Mouse (Mus musculus): ENCODE results near the gene Slc5a2. TPM values are rescaled to one million over a fixed set of nuclear protein-coding genes. Genes with fewer than 3 reads are reported as not detected.

Gene Slc5a2
- polyA plus RNA-seq, 1 experiment from 2014 or later, result not detected

DNA sequence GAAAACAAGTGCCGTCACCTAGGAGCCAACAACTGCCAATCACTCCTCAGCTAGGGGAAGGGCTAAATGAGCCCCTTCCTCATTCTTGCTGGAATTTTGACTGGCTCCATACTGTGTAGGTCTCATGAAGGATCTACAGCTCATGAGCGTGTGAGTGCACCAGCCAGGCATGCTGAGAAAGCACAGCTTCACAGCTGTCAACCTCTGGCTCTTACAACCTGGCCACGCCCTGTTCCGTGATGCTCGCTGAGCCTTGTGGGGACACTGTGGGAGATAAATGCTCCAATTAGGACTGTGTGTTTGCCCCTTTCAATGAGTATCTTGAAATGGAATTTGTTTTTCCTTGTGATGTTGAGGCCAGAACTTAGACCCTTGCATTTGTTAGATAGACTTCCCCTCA lies 15.5 kb upstream of the Slc5a2 start:
- no peak for DNase-seq (ENCODE audit: low spot score)

DNA sequence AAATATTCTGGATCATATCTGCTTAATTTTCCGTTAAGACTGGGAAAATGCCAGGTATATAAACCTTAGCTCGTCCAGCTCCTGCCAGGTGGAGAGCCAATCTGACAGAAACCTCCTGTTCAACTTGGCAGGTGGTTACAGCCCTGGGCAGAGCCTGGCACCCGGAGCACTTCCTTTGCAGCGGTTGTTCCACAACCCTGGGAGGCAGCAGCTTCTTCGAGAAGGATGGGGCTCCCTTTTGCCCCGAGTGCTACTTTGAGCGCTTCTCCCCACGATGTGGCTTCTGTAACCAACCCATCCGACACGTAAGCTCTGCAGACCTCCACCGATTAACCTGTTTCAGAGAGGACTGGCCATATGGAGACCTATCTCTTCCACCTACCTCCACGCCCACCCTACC lies 13.5 kb upstream of the Slc5a2 start:
- DNase-seq (ENCODE audit: low spot score), result peak; percentile 30

DNA sequence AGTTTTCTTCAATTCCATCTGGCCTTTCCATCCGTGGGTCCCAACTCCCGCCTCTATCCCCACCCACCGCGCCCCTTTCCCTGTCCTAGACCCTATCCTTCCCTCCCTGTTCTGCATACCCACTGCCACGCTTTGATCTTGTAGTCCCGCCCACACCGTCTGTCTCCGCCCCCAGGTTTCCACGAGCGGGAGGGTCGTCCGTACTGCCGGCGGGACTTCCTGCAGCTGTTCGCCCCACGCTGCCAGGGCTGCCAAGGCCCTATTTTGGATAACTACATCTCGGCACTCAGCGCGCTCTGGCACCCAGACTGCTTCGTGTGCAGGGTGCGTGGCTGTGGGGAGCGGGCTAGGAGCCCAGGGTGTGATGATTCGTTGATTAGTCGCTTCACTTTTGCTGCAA lies 12.8 kb upstream of the Slc5a2 start:
- DNase-seq (ENCODE audit: low spot score), result peak; percentile 90

DNA sequence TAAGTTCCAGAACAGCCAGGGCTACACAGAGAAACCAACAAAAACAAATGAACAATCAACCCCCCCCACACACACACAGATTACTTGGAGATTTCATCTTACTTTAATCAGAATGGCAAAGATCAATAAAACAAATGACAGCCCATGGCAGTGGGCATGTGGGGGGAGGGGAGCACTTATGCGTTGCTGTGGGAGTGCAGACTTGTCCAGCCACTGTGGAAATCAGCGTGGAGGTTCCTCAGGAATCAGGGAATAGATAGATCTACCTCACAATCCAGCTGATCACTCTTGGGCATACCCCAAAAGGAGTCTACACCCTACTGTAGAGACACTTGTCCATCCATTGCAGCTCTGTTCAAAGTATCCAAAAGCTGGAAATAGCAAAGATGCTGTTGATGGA lies 10.5 kb upstream of the Slc5a2 start:
- DNase-seq (ENCODE audit: low spot score), result no peak

DNA sequence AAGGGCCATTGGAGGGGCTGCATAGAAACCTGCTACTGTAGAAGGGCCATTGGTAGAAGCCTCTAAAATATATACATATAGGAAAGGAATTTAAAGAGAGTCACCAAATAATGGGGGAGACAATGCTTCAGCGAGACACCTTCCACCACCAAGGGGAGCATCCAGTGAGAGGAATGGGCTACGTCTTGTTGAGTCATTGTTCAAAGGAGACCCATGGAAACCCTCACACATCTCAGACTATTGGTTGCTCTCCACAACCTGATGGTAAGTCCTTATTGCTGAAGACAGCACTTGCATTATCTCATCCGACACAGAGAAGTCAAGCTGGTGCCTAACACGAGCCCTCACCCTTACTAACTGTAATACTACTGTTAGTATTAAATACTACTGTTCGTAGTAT lies 9.7 kb upstream of the Slc5a2 start:
- no peak for DNase-seq (ENCODE audit: low spot score)

DNA sequence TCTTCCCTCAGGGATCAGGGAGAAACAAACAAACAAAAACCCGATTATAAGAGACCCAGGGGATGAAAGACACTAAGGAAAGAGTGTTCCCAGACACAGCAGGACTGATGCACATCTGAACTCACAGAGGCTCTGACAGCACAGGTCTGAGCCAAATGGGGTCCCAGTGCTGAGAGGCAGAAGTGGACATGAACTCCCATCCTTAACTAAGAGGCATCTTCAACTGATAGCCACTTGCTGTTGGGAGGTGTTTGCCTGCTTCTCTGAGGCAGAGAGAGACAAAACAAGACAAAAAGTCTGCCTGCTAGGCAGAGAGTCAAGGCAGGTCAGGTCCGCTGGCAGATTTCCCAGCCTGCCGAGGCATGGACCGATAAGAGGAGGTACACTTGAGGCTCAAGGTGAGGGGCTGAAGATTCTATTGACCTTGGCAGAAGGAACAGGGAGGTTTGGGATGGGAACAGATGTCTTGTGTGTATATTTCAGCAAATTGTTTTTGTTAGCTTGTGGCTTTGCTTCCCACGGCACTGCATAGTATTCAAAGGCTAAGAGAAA lies 8.6 kb upstream of the Slc5a2 start:
- DNase-seq (ENCODE audit: low spot score), result no peak

DNA sequence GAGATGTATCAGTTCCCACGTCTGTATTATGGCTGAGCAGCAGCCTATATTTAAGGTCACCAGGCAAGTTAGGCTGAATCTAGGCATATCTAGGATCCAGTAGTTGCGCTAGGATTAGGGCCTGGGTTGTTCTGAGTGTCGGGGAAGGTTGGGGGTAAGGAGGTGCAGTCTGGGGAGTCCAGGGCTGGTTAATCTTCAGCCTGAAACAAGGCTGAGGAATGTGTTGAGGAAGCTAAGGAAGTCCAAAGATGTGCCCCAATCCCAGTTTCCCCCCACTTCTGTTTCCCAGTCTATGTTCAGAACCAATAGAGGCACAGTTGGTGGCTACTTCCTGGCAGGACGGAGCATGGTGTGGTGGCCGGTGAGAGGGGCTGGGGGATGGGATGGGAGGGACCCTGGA lies 599 bp downstream of the Slc5a2 start:
- no peak for DNase-seq (ENCODE audit: low spot score)

DNA sequence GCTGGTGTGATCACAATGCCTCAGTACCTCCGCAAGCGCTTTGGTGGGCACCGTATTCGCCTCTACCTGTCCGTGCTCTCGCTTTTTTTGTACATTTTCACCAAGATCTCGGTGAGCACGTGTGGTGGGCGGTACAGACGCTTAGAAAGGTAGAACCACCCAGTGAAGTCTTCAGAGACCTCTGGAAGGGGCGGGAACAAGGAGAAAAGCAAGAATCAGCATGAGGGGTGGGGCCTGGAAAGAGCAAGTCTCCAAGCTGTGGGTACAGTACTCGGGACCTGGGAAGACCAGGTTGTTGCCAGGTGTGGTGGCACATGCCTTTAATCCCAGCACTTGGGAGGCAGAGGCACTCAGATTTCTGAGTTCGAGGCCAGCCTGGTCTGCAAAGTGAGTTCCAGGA lies 1.9 kb downstream of the Slc5a2 start:
- no peak for DNase-seq (ENCODE audit: low spot score)

DNA sequence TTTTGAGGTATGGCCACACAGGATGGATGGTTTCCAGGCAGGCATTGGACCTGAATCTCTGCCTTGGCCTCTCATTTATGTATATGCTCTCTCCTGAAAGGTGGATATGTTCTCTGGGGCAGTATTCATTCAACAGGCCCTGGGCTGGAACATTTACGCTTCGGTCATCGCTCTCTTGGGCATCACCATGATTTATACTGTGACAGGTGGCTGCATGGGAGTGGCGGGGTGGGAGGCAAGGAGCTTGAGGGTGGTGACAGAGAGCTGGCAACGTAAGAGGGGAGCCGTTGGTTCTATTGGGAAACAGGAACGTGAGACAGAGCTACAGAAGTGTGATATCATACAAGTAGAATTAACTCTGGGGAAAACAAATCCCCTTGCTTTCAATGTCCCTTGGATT lies 2.4 kb downstream of the Slc5a2 start:
- no peak for DNase-seq (ENCODE audit: low spot score)

DNA sequence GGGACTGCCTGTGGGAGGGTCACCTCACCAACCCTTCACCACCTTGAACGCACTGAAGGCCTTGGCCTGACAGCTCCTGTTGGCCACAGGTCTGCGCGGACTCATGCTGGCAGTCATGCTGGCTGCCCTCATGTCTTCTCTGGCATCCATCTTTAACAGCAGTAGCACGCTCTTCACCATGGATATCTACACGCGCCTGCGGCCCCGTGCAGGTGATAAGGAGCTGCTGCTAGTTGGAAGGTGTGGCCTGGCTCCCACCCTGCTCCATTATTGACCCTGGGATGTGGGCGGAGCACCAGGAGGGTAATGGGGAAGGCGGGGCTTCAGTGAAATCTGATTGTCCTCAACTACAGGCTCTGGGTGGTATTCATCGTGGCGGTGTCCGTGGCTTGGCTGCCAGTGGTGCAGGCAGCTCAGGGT lies 5.0 kb downstream of the Slc5a2 start:
- DNase-seq (ENCODE audit: low spot score), result no peak

DNA sequence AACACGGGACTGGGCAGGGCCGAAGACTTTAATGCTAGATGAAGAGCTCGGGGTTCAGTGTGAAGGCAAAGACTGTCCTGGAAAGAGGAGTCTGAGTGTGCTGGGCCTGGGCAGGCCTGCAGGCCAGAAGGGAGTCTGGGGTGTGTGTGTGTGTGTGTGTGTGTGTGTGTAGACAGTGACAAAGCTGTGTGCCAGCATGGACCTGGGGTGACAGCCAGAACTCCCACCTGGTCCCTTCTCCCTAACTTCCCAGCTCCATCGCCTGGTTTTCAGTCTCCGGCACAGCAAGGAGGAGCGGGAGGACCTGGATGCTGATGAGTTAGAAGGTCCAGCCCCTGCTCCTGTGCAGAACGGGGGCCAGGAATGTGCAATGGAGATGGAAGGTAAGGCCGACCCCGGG lies 6.0 kb downstream of the Slc5a2 start:
- no peak for DNase-seq (ENCODE audit: low spot score)

DNA sequence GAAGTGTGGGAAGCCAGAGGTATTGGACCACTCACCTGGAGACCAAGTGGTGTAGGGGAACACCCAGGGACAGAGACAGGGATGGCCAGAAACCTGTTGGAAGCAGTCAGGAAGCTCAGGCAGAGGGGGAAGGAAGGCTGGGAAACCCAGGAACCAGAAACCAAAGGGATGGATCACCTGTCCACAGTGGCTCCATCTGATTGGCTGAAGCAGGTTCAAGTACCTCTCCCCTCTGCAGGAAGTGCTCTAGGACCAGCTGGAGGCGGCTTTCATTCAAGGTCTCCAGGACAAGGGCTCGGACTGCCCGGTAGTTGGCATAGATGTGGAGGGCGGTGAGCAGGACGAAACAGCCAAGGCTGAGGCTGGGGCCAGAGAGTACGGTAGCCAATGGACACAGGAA lies 10.6 kb downstream of the Slc5a2 start:
- DNase-seq (ENCODE audit: low spot score), result no peak

DNA sequence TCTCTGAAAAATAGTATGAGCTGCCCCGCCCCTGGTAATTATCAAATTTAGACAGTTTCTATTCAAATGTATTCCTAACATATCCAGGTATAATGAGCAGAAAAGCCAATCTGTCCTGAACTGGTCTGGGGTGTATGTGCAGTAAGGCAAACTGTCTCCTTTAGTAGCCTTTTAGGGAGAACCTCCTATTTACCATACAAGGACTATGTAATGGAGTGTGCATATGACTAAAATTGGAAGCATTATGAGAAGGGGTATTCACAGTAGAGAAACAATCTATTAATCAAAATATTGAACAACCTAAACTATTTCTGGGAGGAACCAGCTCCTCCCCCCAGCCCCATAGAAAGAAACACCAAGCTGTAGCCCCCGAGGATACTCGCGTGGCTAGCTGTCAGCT lies 14.3 kb downstream of the Slc5a2 start:
- DNase-seq (ENCODE audit: low spot score), result no peak

DNA sequence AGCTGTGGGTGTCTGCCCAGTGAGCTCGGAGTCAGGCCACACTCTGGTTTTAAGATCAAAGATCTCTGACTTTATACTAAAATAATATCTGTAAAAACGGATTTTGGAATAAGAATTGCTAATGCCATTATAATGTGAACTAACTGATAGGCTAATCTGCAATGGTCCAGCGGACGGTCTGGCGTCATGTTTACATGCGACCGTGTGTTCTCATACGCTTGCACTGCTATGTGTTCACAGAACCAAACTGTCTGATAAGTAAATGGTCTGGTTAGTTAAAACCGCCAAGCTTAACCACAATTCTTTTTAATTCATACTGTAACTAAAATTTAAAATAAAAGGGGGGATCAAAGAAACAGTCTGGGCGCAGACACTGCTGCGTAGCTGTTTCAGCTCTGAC lies 16.3 kb downstream of the Slc5a2 start:
- no peak for DNase-seq (ENCODE audit: low spot score)

DNA sequence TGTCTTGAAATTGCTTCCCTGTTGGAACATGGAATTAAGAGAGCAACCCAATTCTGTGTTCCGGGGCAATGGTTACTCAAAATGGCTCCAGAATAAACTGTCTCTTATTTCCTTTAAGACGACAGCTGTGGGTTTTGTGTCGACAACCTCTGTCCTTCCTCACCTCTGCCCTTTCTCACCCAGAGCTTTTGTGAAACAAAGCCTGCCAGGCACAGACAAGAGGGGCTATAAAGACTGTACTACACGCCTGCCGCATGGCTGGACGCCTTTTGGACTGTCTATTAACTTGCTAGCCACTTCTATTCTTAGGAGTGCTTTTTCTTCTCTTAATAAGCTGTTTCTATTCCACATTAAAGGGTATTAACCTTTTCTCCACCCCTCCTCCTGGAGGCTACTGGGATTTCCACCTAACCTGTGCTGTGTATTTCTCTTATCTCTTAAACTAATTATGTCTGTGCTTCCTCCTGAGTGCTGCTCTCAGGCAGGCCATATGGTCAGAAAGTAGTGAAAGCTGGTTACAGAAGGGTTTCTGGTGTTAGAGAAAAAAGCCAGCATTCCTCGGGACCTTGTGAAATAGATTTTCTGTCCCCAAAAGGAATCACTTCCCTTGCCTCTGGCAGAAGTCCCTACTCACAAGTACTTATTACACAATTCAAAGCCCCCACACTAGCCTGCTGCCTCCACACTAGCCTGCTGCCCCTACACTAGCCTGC lies 17.2 kb downstream of the Slc5a2 start:
- DNase-seq (ENCODE audit: low spot score), result no peak

DNA sequence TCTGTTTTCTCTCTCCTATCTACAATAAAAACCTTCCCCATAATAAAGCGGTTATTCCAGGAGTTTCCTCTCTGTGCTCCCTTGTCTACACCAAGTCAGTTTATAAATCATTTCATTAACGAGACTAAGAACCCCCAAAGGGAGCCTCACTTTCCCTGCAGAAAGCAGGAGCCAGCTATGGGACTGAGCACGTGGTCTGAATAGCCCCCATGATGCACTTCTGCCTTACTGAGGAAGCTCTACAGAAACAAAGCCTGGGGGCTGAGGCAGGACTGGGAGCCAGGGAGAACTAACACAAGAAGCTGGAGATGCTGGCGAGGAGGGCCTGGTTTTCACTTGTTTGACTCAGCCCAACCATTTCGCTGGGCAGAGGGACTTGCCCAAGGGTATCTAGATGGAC lies 18.6 kb downstream of the Slc5a2 start:
- DNase-seq (ENCODE audit: low spot score), result no peak

DNA sequence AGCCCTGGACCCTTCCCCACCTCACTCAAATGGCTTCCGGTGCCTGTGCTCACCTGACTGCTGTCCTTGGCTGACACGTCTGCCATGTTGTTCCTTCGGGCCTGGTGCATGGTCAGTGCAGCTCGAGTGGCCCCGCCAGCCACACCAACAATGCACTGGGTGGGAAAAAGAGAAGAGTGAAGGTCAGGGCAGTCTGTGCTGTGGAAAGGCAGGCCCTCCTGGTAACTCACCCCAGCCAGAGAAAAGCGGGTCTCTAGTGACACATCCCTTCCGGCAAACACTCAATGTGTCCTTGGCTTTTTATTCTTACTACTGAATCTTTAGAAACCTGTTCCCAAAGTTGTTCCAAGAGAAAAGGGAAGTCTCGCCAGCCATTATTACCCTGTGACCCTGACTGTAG lies 19.6 kb downstream of the Slc5a2 start:
- no peak for DNase-seq (ENCODE audit: low spot score)

DNA sequence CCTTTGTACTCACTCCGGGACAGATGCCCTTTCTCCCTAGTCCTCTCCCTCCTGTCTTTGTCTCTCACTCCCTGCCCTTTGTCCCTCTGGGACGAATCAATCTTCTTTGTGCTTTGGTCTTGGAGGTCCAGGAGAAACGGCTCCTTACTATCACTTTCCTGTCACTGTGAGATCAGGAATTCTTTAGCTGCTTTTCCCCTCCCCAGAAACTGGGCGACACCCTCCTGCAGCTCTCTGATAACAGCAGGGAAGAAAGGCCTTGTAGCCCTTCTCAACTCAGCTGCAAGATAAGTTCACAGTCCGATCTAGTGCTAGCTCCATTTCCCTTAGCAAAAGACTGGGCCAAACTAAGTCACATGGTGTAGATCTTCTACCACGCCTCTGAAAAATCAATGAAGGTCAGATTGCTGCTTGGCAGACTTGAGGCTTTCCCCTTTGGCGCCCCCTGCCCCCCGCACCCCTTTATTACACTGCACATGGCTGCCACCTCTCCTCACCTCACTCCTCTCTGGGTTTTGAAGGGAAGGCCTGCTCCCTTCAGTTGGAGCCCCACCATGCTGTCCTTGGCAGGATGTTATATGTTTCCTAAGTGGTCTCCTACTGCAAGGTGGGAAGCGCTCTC lies 23.6 kb downstream of the Slc5a2 start:
- peak; percentile 31 for DNase-seq (ENCODE audit: low spot score)

DNA sequence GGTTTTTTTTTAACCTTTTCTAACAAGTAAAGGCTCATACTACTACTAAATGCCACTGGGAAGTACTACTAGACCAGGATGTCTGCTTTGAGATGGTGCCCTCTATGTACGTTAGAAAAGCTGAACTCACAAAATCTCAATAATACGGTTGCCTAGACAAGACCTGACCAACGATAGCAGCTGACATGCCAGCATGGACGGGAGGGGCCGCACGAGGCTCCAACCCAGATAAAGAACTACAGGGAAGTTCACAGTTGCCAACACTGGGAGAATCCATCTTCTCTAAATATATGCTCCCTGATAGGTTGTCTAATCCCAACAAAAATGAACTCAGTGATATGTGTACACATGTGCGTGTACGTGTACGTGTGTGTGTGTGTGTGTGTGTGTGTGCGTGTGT lies 29.3 kb downstream of the Slc5a2 start:
- DNase-seq (ENCODE audit: low spot score), result no peak

DNA sequence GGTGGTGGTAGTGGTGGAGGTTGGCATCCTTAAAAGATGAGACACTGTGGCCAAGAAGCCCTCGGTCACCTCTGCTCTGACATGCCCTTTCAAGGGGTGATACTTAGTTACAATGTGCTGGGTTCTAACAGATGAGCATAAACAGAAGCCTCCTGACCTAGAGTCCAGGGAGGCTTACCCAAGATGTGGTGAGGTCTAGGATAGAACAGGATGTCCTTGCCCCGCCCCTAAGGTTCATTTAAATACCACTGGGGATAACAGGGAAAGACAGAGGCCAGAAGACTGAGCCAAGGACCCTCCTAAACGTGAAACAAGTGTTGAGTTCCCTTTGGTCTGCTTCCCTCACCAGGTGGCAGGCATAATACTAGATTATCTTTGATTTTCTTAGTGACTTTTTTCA lies 31.1 kb downstream of the Slc5a2 start:
- DNase-seq (ENCODE audit: low spot score), result peak; percentile 3

DNA sequence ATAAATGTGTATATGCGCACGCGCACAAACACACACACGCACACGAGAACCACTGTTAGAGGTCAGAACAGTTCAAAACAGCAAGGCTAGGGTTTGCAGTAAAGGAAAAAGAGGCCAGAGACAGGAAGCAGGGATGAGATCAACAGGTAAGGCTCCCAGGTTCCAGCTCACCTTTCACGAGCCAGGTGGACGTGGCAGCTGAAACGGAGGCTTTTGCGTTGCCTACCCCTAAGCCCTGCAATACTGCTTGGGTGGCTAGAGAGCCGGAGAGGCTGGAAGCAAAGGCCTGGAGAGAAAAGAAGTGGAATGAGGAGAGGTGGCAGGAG lies 31.8 kb downstream of the Slc5a2 start:
- no peak for DNase-seq (ENCODE audit: low spot score)

DNA sequence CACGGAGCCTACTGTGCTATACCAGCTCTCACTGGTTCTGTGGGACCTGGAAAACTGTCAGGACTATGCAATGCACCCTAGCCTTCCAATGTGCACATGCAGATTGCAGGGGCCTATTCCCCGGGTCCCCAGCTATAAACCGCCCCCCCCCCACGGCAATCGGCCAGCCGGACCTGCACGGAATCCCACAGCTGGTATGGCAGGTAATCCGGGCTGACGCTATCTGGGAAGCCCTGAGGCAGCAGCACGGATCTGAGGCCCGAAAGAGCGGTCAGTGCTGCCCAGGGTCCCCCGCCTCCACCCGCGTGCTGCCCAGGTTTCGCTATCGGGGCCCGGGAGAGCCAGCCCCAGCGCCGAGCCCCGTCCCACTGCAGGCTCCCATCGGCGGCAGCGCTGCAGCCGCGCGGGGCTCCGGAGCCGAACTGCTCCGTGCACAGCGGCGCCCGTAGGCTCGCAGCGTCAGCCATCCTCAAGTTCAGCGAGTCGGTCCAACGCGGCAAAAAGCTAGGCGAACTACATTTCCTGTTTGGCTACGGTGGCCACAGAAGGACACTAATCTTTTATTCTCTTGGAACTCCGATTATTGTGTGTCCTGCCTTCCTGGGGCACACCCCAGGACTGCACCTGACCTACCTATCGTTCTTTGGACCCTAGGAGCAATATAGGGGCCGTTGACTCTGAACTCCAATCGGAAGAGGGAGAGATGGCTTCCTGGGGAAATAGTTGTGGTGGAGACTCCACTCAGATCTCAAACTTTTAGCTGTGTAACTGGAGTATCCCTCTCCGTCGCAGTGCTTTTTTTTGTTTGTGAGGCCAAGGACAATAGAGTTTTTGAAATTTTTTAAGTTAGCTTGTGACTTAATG lies 32.4 kb downstream of the Slc5a2 start, which contains the start of gene BC017158:
Gene BC017158 (minus strand): TSS at position 554 of the 864 bp plus-strand sequence.
- DNase-seq (ENCODE audit: low spot score), result peak; percentile 80

Measured in thymus, postnatal 0 days (tissue).